Mouse (Mus musculus) embryonic facial prominence, embryonic 15.5 days (tissue): ENCODE measurements around the gene Rnf152. TPM values are rescaled to one million over a fixed set of nuclear protein-coding genes. Genes with fewer than 3 reads are reported as not detected.
A peak's percentile ranks its signal among the peaks of the same experiment; 100 is the strongest.

Source experiments
- ATAC-seq: fragments of 200-750 bp; cut with Nextera tagmentation; 2 replicates; pipeline ENCODE4 v1.8.0; 2017; ENCODE audit warnings: low read depth, moderate TSS enrichment; ENCODE audit not compliant: insufficient number of reproducible peaks, low FRiP score, low TSS enrichment
- H3K27ac ChIP-seq: fragments of 300-500 bp; sonication (generic); replicated peaks from 2 replicates; pipeline ENCODE4 v1.5.1; 2015; ENCODE audit warnings: mild to moderate bottlenecking, inconsistent platforms
- H3K27me3 ChIP-seq: fragments of 300-500 bp; sonication (generic); 2 replicates; pipeline ENCODE4 v1.6.1; 2015; ENCODE audit warnings: inconsistent platforms
- H3K36me3 ChIP-seq: fragments of 300-500 bp; sonication (generic); 2 replicates; pipeline ENCODE4 v1.6.1; 2015; ENCODE audit warnings: mild to moderate bottlenecking, inconsistent platforms
- H3K4me1 ChIP-seq: fragments of 300-500 bp; sonication (generic); 2 replicates; pipeline ENCODE4 v1.6.1; 2015; ENCODE audit warnings: inconsistent platforms
- H3K4me2 ChIP-seq: fragments of 300-500 bp; sonication (generic); replicated peaks from 2 replicates; pipeline ENCODE4 v1.6.1; 2015; ENCODE audit warnings: mild to moderate bottlenecking, inconsistent platforms
- H3K4me3 ChIP-seq: fragments of 300-500 bp; sonication (generic); replicated peaks from 2 replicates; pipeline ENCODE4 v1.5.1; 2015; ENCODE audit warnings: mild to moderate bottlenecking, inconsistent platforms
- H3K9ac ChIP-seq: fragments of 300-500 bp; sonication (generic); 2 replicates; pipeline ENCODE4 v1.6.1; 2015; ENCODE audit warnings: inconsistent platforms
- H3K9me3 ChIP-seq: fragments of 300-500 bp; sonication (generic); replicated peaks from 2 replicates; pipeline ENCODE4 v1.6.1; 2016; ENCODE audit warnings: inconsistent platforms
- WGBS: fragments of 180-500 bp; shearing (Covaris S2); methylation state at CpG from one replicate; pipeline ENCODE4 v1.1.7; 2015; 5-methylcytosine and 5-hydroxymethylcytosine counted together
- polyA plus RNA-seq: library from polyadenylated mRNA; unstranded; fragments of >200 nt; fragmentation: Nextera tagmentation; extraction: Ambion mirVana; gene quantifications from 2 replicates; pipeline ENCODE4 v1.2.1, GENCODE M21; 2015

Gene Rnf152
- 1.2 and 1.3 TPM in 2 replicates for polyA plus RNA-seq

- peaks cover 4% of the 10 kb centered on the region; the same call in 1 of the 2 replicates for H3K27me3 ChIP-seq
- peak; percentile 56; the same call in 1 of the 2 replicates for ATAC-seq
- H3K4me2 ChIP-seq = peak within 1 kb of the TSS; percentile 85
- no peaks in the 10 kb centered on the region for H3K36me3 ChIP-seq
- no peaks in the 10 kb centered on the region for H3K9me3 ChIP-seq
- peak within 1 kb of the TSS; percentile 78 for H3K4me3 ChIP-seq
- H3K4me1 ChIP-seq = peaks cover 13% of the 10 kb centered on the region
- under 1% methylated on average over 55 of the region's 58 CpGs for WGBS
- H3K27ac ChIP-seq = no peak within 1 kb of the TSS
- H3K9ac ChIP-seq = peak within 1 kb of the TSS; percentile 53
Observed at GRCm38 (mm10) chr1:105356291-105357011, at the start of gene Rnf152. Gene Rnf152 (minus strand): TSS chr1:105356710.

GRCm38 (mm10) chr1:105402853-105403252 is 46.3 kb upstream of the Rnf152 start:
- H3K4me3 ChIP-seq = no peak overlapping the region
- ATAC-seq = no peak
- WGBS = 32% methylated on average over 1 of the region's 1 CpGs

GRCm38 (mm10) chr1:105384141-105384937 is 27.8 kb upstream of the Rnf152 start:
- Histone ChIP-seq H3K27ac (no peak overlapping the region), H3K36me3 (no peaks in the 10 kb centered on the region), H3K27me3 (no peaks in the 10 kb centered on the region), H3K4me1 (no peaks in the 10 kb centered on the region), H3K9me3 (no peaks in the 10 kb centered on the region), H3K4me3 (no peak overlapping the region), H3K9ac (no peak overlapping the region), H3K4me2 (no peak overlapping the region)
- WGBS = 56% methylated on average over 4 of the region's 4 CpGs
- no peak for ATAC-seq

More at GRCm38 (mm10) chr1:105402853-105403252, 46.3 kb upstream of the Rnf152 start:
- no peaks in the 10 kb centered on the region for H3K27me3 ChIP-seq
- H3K9me3 ChIP-seq = no peaks in the 10 kb centered on the region
- H3K9ac ChIP-seq = no peak overlapping the region
- no peak overlapping the region for H3K27ac ChIP-seq
- H3K4me1 ChIP-seq = no peaks in the 10 kb centered on the region
- no peak overlapping the region for H3K4me2 ChIP-seq
- H3K36me3 ChIP-seq = no peaks in the 10 kb centered on the region

GRCm38 (mm10) chr1:105377546-105377945 is 21.0 kb upstream of the Rnf152 start:
- Histone ChIP-seq H3K27me3 (no peaks in the 10 kb centered on the region), H3K27ac (no peak overlapping the region), H3K4me1 (no peaks in the 10 kb centered on the region), H3K4me3 (no peak overlapping the region), H3K9me3 (no peaks in the 10 kb centered on the region), H3K9ac (no peak overlapping the region), H3K36me3 (no peaks in the 10 kb centered on the region), H3K4me2 (no peak overlapping the region)
- no peak for ATAC-seq

- no peak for ATAC-seq
Observed at GRCm38 (mm10) chr1:105374618-105375017, 18.1 kb upstream of the Rnf152 start.

GRCm38 (mm10) chr1:105362701-105363100 is 6.2 kb upstream of the Rnf152 start:
- H3K4me2 ChIP-seq = no peak overlapping the region

More at GRCm38 (mm10) chr1:105374618-105375017, 18.1 kb upstream of the Rnf152 start:
- no peaks in the 10 kb centered on the region for H3K4me1 ChIP-seq
- WGBS = 83% methylated on average over 4 of the region's 4 CpGs
- no peaks in the 10 kb centered on the region for H3K27me3 ChIP-seq
- no peak overlapping the region for H3K4me3 ChIP-seq
- no peaks in the 10 kb centered on the region for H3K9me3 ChIP-seq
- no peak overlapping the region for H3K9ac ChIP-seq
- no peak overlapping the region for H3K27ac ChIP-seq
- H3K4me2 ChIP-seq = no peak overlapping the region
- H3K36me3 ChIP-seq = no peaks in the 10 kb centered on the region

GRCm38 (mm10) chr1:105358896-105359295 is 2.4 kb upstream of the Rnf152 start:
- Histone ChIP-seq H3K27ac (no peak overlapping the region), H3K4me2 (no peak overlapping the region), H3K4me3 (no peak overlapping the region), H3K27me3 (peaks cover 4% of the 10 kb centered on the region; the same call in 1 of the 2 replicates), H3K9ac (no peak overlapping the region), H3K4me1 (peaks cover 13% of the 10 kb centered on the region), H3K36me3 (no peaks in the 10 kb centered on the region), H3K9me3 (no peaks in the 10 kb centered on the region)
- WGBS = 55% methylated on average over 4 of the region's 4 CpGs
- no peak for ATAC-seq

More at GRCm38 (mm10) chr1:105362701-105363100, 6.2 kb upstream of the Rnf152 start:
- no peak overlapping the region for H3K4me3 ChIP-seq
- H3K36me3 ChIP-seq = no peaks in the 10 kb centered on the region
- no peaks in the 10 kb centered on the region for H3K9me3 ChIP-seq
- H3K9ac ChIP-seq = no peak overlapping the region
- ATAC-seq = no peak
- no peaks in the 10 kb centered on the region for H3K27me3 ChIP-seq
- H3K4me1 ChIP-seq = no peaks in the 10 kb centered on the region
- H3K27ac ChIP-seq = no peak overlapping the region

- peak overlapping the region; percentile 53 for H3K9ac ChIP-seq
- under 1% methylated on average over 22 of the region's 23 CpGs for WGBS
- peak overlapping the region; percentile 78 for H3K4me3 ChIP-seq
- H3K36me3 ChIP-seq = no peaks in the 10 kb centered on the region
- no peaks in the 10 kb centered on the region for H3K9me3 ChIP-seq
- ATAC-seq = no peak
- H3K4me2 ChIP-seq = peak overlapping the region; percentile 85
- peaks cover 13% of the 10 kb centered on the region for H3K4me1 ChIP-seq
- H3K27me3 ChIP-seq = peaks cover 4% of the 10 kb centered on the region; the same call in 1 of the 2 replicates
- H3K27ac ChIP-seq = no peak overlapping the region
Observed at GRCm38 (mm10) chr1:105355910-105356290, 610 bp downstream of the Rnf152 start.

- peak overlapping the region; percentile 85 for H3K4me2 ChIP-seq
- H3K9me3 ChIP-seq = no peaks in the 10 kb centered on the region
- H3K4me1 ChIP-seq = peaks cover 13% of the 10 kb centered on the region
- peak overlapping the region; percentile 78 for H3K4me3 ChIP-seq
- H3K27ac ChIP-seq = no peak overlapping the region
- peaks cover 4% of the 10 kb centered on the region; the same call in 1 of the 2 replicates for H3K27me3 ChIP-seq
- peak overlapping the region; percentile 53 for H3K9ac ChIP-seq
- ATAC-seq = no peak
- no peaks in the 10 kb centered on the region for H3K36me3 ChIP-seq
- WGBS = 5% methylated on average over 30 of the region's 30 CpGs
Observed at GRCm38 (mm10) chr1:105354901-105355891, 1.3 kb downstream of the Rnf152 start.

GRCm38 (mm10) chr1:105351806-105352205 is 4.7 kb downstream of the Rnf152 start:
- no peak overlapping the region for H3K27ac ChIP-seq
- no peaks in the 10 kb centered on the region for H3K36me3 ChIP-seq
- no peak for ATAC-seq
- no peaks in the 10 kb centered on the region; the same call in 1 of the 2 replicates for H3K27me3 ChIP-seq
- no peak overlapping the region for H3K4me3 ChIP-seq
- H3K4me1 ChIP-seq = peaks cover 12% of the 10 kb centered on the region
- H3K9me3 ChIP-seq = no peaks in the 10 kb centered on the region
- no peak overlapping the region for H3K9ac ChIP-seq
- WGBS = 86% methylated on average over 4 of the region's 4 CpGs
- H3K4me2 ChIP-seq = no peak overlapping the region
